Mouse (Mus musculus) spleen, postnatal 14 days (tissue): ENCODE measurements around the gene Phox2a.

Experiments
- DNase-seq, 2 experiments: peaks; one replicate each; pipeline ENCODE4 v3.0.0; 2021 to 2022; ENCODE audit warnings: low spot score in 2 of 2

Gene Phox2a

GRCm38 (mm10) chr7:101817861-101818401 lies at the start of gene Phox2a:
Gene Phox2a, plus strand, starts transcription at chr7:101818313.
- DNase-seq, result no peak

GRCm38 (mm10) chr7:101770051-101770450 lies 48.1 kb upstream of the Phox2a start:
- no peak for DNase-seq

GRCm38 (mm10) chr7:101771604-101772003 lies 46.5 kb upstream of the Phox2a start:
- no peak for DNase-seq

- DNase-seq, result no peak
Observed at GRCm38 (mm10) chr7:101772687-101773086, 45.4 kb upstream of the Phox2a start.

GRCm38 (mm10) chr7:101777053-101777452 lies 41.1 kb upstream of the Phox2a start:
- DNase-seq, result no peak

- no peak for DNase-seq
Observed at GRCm38 (mm10) chr7:101820295-101821030, 2.4 kb downstream of the Phox2a start.

- no peak for DNase-seq
Observed at GRCm38 (mm10) chr7:101821571-101822501, 3.7 kb downstream of the Phox2a start.

GRCm38 (mm10) chr7:101822836-101823757 lies 5.0 kb downstream of the Phox2a start:
- no peak for DNase-seq

GRCm38 (mm10) chr7:101823758-101824630 lies 5.9 kb downstream of the Phox2a start:
- no peak for DNase-seq

GRCm38 (mm10) chr7:101830373-101830772 lies 12.3 kb downstream of the Phox2a start:
- no peak for DNase-seq

GRCm38 (mm10) chr7:101831437-101831836 lies 13.3 kb downstream of the Phox2a start:
- DNase-seq, result no peak

- DNase-seq, result no peak
Observed at GRCm38 (mm10) chr7:101832372-101832771, 14.3 kb downstream of the Phox2a start.

- no peak for DNase-seq
Observed at GRCm38 (mm10) chr7:101833352-101833751, 15.2 kb downstream of the Phox2a start.

GRCm38 (mm10) chr7:101833916-101834584 lies 15.9 kb downstream of the Phox2a start:
- no peak for DNase-seq

- no peak for DNase-seq
Observed at GRCm38 (mm10) chr7:101834903-101835302, 16.8 kb downstream of the Phox2a start.

GRCm38 (mm10) chr7:101835457-101836109 lies 17.5 kb downstream of the Phox2a start:
- DNase-seq, result no peak

GRCm38 (mm10) chr7:101836271-101837153 lies 18.4 kb downstream of the Phox2a start:
- peak in 1 of 2 experiments; percentile 37 for DNase-seq

- DNase-seq, result no peak
Observed at GRCm38 (mm10) chr7:101837154-101837605, 19.1 kb downstream of the Phox2a start.
